8 mouse cellular contexts compared by ENCODE assay signal in genomic region chr7:120739558-120740101, GRCm38 (mm10). TPM values are rescaled to one million over a fixed set of nuclear protein-coding genes. Genes with fewer than 3 reads are reported as not detected.
DNase-seq lines count a peak whose midpoint lies in the region; ATAC-seq and TF ChIP-seq lines count a peak whose summit lies in the region.

No protein-coding gene starts in this region.

- TF ChIP-seq CTCF in lung, embryonic 14.5 days (IDR thresholded peaks at IDR 0.05; ENCODE audit: low read depth), result no peak

- WGBS in lung, embryonic 14.5 days, result 6% methylated on average over 5 of the region's 5 CpGs
- 11% methylated on average over 5 of the region's 5 CpGs for WGBS in intestine, embryonic 16.5 days
- WGBS in midbrain, embryonic 11.5 days, result 5% methylated on average over 5 of the region's 5 CpGs

- H3K27ac ChIP-seq in lung, embryonic 14.5 days (ENCODE audit: low read depth), result no peak overlapping the region
- no peak overlapping the region for H3K27ac ChIP-seq in intestine, embryonic 16.5 days (ENCODE audit: low read length)
- no peak overlapping the region for H3K27ac ChIP-seq in midbrain, embryonic 11.5 days (ENCODE audit: low read depth, low read length)

- H3K9me3 ChIP-seq in lung, embryonic 14.5 days (ENCODE audit: low read depth, low read length), result no peaks in the 10 kb centered on the region
- no peaks in the 10 kb centered on the region for H3K9me3 ChIP-seq in intestine, embryonic 16.5 days (ENCODE audit: control insufficient read depth, low read length)
- no peaks in the 10 kb centered on the region for H3K9me3 ChIP-seq in midbrain, embryonic 11.5 days (ENCODE audit: control insufficient read depth, low read length)

- DNase-seq in lung, embryonic 14.5 days, result peak; percentile 14
- no peak for DNase-seq in lung, postnatal 36 days
- DNase-seq in midbrain, embryonic 11.5 days (ENCODE audit: low spot score, missing footprints), result no peak
- DNase-seq in ovary, adult 18-20 months (ENCODE audit: low spot score), result no peak

- H3K27me3 ChIP-seq in lung, embryonic 14.5 days (ENCODE audit: insufficient read depth, low read length), result no peaks in the 10 kb centered on the region
- no peaks in the 10 kb centered on the region for H3K27me3 ChIP-seq in intestine, embryonic 16.5 days (replicated peaks; ENCODE audit: control insufficient read depth, insufficient read depth, low read length)
- no peaks in the 10 kb centered on the region for H3K27me3 ChIP-seq in midbrain, embryonic 11.5 days (ENCODE audit: control insufficient read depth, insufficient read depth, low read length)

- ATAC-seq in lung, embryonic 14.5 days (ENCODE audit: insufficient read depth), result peak; percentile 71; the same call in 1 of the 2 replicates
- peak; percentile 90 for ATAC-seq in frontal cortex, adult (ENCODE audit: low TSS enrichment)
- peak; percentile 46; the same call in 1 of the 2 replicates for ATAC-seq in intestine, embryonic 16.5 days
- peak; percentile 67 for ATAC-seq in midbrain, embryonic 11.5 days (ENCODE audit: low FRiP score)
- no peak for ATAC-seq in cerebellum, adult (ENCODE audit: insufficient number of reproducible peaks, low FRiP score, low TSS enrichment)
- no peak for ATAC-seq in activated CD4-positive, CD25-positive, alpha-beta regulatory T cell, adult 4 months

- no peak overlapping the region for H3K4me2 ChIP-seq in lung, embryonic 14.5 days
- H3K4me2 ChIP-seq in intestine, embryonic 16.5 days (ENCODE audit: low read depth, low read length), result no peak overlapping the region
- H3K4me2 ChIP-seq in midbrain, embryonic 11.5 days, result no peak overlapping the region

- no peak overlapping the region for H3K4me3 ChIP-seq in lung, embryonic 14.5 days (ENCODE audit: low read depth, low read length)
- no peak overlapping the region for H3K4me3 ChIP-seq in intestine, embryonic 16.5 days (ENCODE audit: low read length)
- no peak overlapping the region for H3K4me3 ChIP-seq in midbrain, embryonic 11.5 days (ENCODE audit: low read depth, low read length)

- 0 out of 2 replicates have a peak, but pooled peaks cover 2% of the 10 kb centered on the region for H3K36me3 ChIP-seq in lung, embryonic 14.5 days (ENCODE audit: insufficient read depth)
- H3K36me3 ChIP-seq in intestine, embryonic 16.5 days (ENCODE audit: control insufficient read depth, insufficient read depth, low read length), result no peaks in the 10 kb centered on the region
- H3K36me3 ChIP-seq in midbrain, embryonic 11.5 days (ENCODE audit: control insufficient read depth, insufficient read depth, low read length), result no peaks in the 10 kb centered on the region

- no peak overlapping the region for H3K9ac ChIP-seq in lung, embryonic 14.5 days
- H3K9ac ChIP-seq in intestine, embryonic 16.5 days (ENCODE audit: low read depth, low read length), result no peak overlapping the region
- H3K9ac ChIP-seq in midbrain, embryonic 11.5 days (ENCODE audit: low read length), result no peak overlapping the region

- 0 out of 2 replicates have a peak, but pooled peaks cover 3% of the 10 kb centered on the region for H3K4me1 ChIP-seq in lung, embryonic 14.5 days (ENCODE audit: insufficient read depth)
- H3K4me1 ChIP-seq in intestine, embryonic 16.5 days (ENCODE audit: control insufficient read depth, insufficient read depth, low read length), result peaks cover 8% of the 10 kb centered on the region
- H3K4me1 ChIP-seq in midbrain, embryonic 11.5 days (ENCODE audit: control insufficient read depth, insufficient read depth, low read length), result peaks cover 7% of the 10 kb centered on the region

RNA-seq across cellular contexts. Expression of gene Vwa3a, which starts 0.5 kb away (rescaled TPM):
- 0.20 and 0.27 TPM in 2 replicates for polyA plus RNA-seq in lung, embryonic 14.5 days (2014; fragmentation: Nextera tagmentation; extraction: Ambion mirVana)
- 0.38 and 0.44 TPM in 2 replicates for polyA plus RNA-seq in intestine, embryonic 16.5 days (2015; fragmentation: Nextera tagmentation; extraction: Ambion mirVana)
- polyA plus RNA-seq in midbrain, embryonic 11.5 days (2014; fragmentation: Nextera tagmentation; extraction: Ambion mirVana), result 0.08 and 0.37 TPM in 2 replicates
- not detected for polyA plus RNA-seq in activated CD4-positive, CD25-positive, alpha-beta regulatory T cell, adult 4 months (2017; shearing (Covaris generic))

Comparison
In these comparisons a context has a peak if more than half of its experiments do, and no peak if none do; other contexts are left out.
1. ATAC-seq: peak in lung, embryonic 14.5 days (single experiment), frontal cortex, adult (single experiment), intestine, embryonic 16.5 days (single experiment) and midbrain, embryonic 11.5 days (single experiment); none in cerebellum, adult (single experiment) and activated CD4-positive, CD25-positive, alpha-beta regulatory T cell, adult 4 months (single experiment).